Mouse (Mus musculus): ENCODE data around the gene Itpr3.

- TF ChIP-seq ZC3H11A (IDR thresholded peaks at IDR 0.05; ENCODE audit: borderline replicate concordance, low read depth, low read length), result no peak
- no peak for TF ChIP-seq ZNF384 (IDR thresholded peaks at IDR 0.05; ENCODE audit: low read depth, low read length)
- no peak for TF ChIP-seq HCFC1 (IDR thresholded peaks at IDR 0.05; ENCODE audit: borderline replicate concordance, insufficient read depth, low read length)
These were observed 8.5 kb upstream of the Itpr3 start for GRCm38 (mm10) chr17:27048445-27049239.

Data from ES-E14 (cell line).